Mouse (Mus musculus) thymus, adult 2 months (tissue): ENCODE results near the gene Sfxn3.

Experiments
- CTCF ChIP-seq: fragments of 200-500 bp; IDR thresholded peaks from 2 replicates; pipeline ENCODE4 v1.5.1; 2012; ENCODE audit warnings: mild to moderate bottlenecking, control low read depth, low read length, moderate library complexity, borderline replicate concordance; ENCODE audit not compliant: control insufficient read depth, poor library complexity, insufficient read depth; ENCODE audit errors: extremely low read depth
- POLR2A ChIP-seq: fragments of 200-500 bp; IDR thresholded peaks from 2 replicates; pipeline ENCODE4 v1.6.1; 2012; ENCODE audit warnings: mild to moderate bottlenecking, low read length, control low read depth, moderate library complexity; ENCODE audit not compliant: control insufficient read depth, poor library complexity, insufficient read depth; ENCODE audit errors: extremely low read depth

GRCm38 (mm10) chr19:45030746-45031693, 16.3 kb upstream of the Sfxn3 start:
- TF ChIP-seq POLR2A (no peak), CTCF (peak; percentile 76; the same call in 1 of the 2 replicates)
